Mouse (Mus musculus) urinary bladder, adult 18-20 months (tissue): ENCODE measurements at regions not wholly inside any gene's neighbourhood (a gene's known extent, or its start where the extent isn't known, plus 50 kb on each side); places are given as distances from the start of the nearest gene placed in this dataset.
A peak's percentile ranks its signal among the peaks of the same experiment; 100 is the strongest.

Experiments used
- DNase-seq, 2 experiments: peaks; one replicate each; pipeline ENCODE4 v3.0.0; 2022; ENCODE audit warnings: low spot score in 2 of 2, mixed read lengths in 2 of 2

DNA sequence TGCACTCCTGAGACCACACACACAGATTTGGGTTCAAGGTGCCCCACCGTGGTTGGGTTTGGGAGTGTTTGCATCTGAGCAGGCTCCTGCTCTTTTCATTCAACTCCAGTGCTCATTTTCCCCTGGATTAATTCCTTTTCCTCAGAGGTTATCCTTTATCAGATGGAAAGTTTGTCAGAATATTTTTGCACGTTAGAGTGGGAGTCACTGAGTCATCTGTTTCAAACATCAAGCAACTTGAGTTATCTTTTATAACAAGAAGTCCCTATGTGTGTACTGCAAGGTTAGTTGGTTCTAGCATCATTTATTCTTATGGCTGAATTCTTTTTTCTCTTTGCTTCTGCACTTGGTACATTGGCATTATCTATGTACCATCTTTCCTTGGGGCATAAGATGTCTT is 142.8 kb upstream of the Cxcr4 start:
- DNase-seq, result no peak

DNA sequence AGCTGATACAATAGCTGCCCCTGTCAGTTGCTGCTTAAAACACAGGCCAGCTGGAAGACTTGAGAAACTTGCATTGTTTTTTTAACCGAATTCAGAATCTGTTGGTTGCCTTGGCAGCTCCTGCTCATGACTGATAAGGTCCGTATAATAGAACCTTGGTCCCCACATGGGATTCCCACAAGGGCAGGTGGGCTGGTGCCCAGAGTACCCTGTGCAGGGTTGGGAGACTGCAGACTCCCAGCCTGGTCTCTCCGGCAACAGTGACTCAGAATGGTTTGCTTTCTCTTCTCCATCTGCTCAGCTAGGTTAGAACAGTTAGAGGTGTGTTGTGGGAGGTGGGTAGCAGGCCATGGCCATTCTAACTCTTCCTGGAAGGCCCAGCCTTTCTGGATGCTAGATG is 139.4 kb upstream of the Cxcr4 start:
- no peak for DNase-seq

DNA sequence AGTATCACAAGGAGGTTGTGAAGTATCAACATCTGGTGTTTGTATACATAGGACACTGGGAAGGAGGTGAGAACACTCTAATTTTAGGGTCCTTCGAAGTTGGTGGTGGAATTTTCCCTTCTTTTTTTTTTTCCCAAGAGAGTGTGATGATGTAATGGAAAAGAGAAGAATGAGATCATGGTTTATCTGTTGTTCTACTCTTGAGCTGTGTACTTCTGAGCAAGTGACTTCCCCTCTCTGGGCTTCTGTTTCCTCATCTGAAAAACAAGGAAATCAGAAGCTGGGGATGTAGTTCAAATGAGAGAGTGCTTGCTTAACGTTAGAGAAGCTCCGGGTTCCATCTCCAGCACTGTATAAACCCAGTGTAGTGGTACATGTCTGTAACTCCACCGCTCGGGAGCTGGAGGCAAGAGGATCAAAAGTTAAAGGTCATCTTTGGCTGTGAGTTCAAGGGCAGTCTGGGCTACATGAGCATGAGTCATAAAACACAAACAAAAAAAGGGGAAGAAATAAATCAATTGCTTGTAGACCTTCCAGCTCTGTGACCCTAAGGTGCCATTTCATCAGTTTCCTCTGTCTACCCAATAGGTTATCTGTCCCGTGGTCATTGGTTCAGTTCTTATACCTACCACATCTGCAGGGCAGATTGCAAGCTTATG is 132.5 kb upstream of the Cxcr4 start:
- DNase-seq, result no peak

DNA sequence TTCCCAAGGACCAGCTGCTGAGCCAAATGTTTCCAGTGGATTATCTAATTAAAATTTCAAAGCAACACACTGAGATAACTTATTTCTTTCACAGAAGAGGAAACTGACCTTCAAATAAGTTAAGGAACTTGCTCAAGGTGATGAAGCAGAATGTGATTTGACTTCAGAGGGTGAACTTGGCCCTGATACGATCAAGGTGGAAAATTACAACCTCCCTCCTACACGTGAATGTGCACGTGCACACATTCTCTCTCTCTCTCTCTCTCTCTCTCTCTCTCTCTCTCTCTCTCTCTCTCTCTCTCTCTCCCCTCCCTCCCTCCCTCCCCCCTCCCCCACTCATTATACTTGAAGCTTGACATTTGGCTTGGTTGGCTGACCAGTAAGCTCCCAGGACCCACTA is 131.8 kb upstream of the Cxcr4 start:
- DNase-seq, result no peak

DNA sequence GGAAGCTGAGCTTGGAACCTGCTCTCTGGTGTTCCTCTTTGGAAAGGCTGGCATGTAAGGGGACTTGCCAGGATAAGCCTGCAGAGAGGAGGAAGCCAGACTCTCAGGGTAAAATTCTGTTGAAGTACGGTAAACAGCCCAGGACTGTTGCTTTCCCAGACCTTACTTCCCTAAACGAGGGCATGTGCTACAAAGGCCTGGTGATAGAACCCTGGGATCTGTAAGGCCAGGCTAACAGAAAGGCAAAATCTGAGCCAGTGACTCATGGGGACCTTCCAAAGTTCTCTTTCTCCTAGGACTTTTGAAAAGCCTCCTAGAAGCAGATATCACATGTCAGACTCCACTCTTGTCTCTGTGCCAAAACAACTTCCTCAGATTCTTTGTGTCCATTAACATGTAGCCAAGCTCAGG is 130.0 kb upstream of the Cxcr4 start:
- DNase-seq, result no peak

DNA sequence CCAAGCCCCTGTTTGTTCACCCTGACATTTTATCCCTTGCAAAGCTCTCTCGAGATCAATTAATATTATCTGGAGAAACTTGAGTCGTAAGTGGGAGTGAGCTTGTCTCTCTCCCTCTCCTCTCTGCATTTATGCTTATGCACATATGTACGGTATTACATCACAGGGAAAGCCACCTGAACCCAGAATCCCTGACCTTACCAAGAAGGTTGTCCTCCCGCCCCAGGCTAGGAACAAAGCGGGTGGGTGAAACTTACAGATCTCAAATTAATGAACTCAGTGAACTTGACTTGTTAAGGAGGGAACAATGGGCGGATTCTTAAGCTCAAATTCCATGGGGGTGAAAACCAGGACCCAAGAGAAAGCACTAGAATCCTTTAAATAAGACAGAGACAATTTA is 122.8 kb upstream of the Cxcr4 start:
- DNase-seq, result no peak

DNA sequence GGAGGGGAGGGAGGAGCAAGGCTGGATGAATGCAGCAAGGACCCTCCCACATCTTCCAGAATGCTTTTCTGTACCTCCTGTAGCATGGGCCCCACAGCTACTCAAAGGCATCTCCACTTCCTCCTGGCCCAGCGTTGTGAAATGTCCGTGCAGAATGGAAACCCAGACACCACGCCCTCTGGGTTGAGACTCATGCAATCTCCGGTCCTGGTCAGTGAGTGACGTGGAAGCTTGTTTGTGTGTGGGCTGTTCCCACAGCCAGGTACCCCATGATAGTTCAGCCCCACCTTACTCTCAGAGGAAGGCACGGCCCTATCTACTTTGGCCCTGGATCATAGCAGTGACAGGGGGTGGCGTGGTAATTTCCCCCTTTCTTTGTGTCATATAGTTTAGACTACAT is 120.8 kb upstream of the Cxcr4 start:
- DNase-seq, result peak in 1 of 2 experiments; percentile 2

DNA sequence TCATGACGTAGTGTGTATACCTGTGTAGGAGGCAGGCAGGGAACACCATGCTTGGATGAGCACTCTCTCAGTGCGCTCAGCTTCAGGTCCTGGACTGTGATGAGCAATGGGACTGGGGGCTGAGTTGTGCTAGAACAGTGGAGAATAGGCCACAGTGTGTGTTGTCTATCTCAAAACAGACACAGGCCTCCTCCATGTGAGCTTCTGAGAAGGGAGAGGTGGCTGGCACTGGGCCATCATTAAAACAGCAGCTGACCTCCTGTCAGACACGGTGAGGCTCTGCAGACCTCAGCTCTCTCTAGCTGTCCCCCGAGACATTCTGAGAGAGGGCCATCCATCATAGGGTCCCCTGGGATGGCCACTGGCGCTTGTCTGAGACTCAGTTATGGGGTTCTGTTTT is 119.0 kb upstream of the Cxcr4 start:
- DNase-seq, result no peak

DNA sequence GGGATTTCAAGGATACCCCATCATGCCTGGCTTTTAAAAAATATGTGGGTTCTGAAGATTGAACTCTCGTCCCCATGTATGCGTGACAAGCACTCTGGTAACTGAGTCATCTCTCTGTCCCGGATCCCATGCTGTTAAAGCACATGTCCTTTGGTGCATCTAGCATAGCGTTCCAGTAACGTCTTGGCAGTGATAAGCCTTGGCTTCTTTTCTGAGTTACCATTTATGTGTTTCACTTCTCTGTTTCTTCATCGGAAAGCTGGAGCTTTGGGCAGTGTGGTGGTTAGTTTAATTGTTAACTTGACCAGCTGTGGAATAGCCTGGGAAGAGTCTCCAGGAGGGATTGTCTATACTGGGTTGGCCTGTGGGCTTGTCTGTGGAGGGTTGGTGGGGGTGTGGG is 115.7 kb upstream of the Cxcr4 start:
- no peak for DNase-seq

DNA sequence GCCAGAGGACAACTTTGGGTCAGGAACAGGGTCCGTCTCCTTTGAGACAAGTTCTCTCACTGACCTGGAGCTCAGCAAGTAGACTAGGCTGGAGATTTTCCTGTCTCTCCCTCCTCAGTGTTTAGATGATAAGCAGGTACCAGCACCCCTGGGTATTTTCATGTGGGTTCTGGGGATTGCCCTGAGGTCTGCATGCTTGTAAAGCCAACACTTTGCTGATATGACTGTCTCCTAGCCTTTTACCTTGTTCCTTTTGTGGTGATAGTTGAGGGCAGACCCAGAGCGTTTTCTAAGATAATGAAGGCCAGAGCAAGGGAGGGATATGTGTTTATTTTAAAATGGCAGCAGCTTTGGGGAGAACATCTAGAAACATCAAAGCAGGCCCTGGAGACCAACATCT is 114.1 kb upstream of the Cxcr4 start:
- DNase-seq, result no peak

DNA sequence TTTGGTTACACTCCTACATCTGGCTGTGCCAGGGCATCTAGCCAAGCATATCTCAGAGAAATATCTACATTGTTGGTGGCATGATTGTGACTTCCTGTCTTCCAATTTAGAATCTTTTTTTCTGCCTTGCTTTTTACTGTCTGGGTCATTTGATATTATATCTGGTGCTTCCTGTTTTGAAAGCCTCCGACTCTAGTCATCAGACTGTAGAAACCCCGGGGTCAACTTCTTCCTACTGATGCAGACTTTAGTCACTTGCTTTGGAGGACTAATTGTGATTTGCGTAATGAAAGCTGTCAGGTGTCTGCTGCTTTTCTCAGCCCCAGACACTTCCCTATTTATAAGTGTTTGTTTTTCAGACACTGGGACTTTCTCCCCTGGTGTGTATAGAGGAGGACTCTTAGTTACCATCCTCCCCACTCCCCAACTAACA is 113.0 kb upstream of the Cxcr4 start:
- no peak for DNase-seq

DNA sequence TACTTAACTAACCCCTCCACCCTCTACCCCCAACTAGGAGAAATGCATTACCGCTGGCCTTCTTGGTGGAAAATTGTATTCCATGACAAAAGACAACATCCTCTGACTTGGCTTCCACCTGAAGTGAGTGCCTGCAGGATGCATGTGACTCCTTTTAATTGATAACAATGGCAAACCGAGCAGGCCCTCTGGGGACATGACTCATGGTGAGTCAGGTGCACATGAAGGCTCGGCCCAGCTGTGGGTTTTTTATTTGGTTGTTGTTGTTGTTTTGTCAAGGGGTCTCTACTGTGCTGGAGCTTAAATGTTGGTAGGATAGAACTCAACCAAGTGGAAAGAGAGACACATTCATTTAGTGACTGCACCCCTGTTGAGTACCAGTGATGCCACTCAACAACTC is 109.2 kb upstream of the Cxcr4 start:
- no peak for DNase-seq

DNA sequence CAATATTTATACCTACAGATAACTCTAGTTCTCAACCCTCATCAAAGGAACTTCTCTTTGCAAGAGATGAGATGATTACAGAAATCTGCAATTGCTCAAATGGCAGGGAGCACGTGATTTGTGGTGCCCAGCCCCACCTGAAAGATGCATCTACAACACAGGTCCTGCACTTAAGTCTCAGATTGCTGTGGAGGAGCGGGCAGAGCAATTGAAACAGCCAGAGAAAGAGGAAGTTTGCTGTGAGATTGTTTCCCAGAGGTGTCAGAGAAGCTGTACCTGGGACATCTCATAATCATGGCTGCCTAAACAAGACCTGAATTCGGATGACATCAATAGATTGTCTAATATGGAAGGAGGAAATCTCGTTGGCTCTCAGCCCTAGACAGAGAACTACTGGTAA is 105.9 kb upstream of the Cxcr4 start:
- no peak for DNase-seq

DNA sequence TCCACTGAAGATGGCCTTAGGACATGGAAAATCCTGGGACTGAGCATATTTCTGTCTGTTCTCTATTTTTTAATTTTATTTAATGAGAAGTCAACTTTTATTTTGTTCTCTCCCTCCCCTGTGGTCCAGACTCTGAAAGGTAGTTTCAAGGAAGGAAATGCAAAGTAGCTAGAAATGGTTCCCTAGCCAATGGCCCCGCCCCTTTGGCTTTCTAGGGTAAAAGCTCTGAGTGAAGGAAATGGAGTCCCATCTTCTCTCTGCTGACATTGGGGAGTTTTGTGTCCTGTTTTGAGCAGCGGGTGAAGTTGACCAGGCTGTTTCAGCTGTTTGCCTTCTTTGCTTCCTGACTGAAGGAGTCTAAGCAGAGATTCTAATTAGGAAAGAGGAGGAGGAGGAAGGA is 103.8 kb upstream of the Cxcr4 start:
- no peak for DNase-seq

DNA sequence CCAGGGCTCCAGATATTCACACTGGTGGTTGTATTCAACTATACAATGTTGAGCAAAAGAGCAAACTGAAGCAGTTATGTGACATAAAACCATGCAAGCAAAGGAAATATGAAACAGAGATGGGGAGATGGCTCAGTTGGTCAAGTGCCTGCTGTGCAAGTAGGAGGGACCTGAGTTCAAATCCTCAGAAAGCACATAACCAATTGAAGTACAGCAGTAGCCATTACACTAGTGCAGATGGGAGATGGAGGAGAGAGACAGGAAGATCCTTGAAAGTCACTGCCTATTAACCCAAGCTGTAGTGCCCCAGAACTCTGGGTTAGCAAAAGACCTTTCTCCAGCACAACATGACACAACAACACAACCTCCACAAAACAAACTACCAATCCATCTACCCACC is 100.7 kb upstream of the Cxcr4 start:
- no peak for DNase-seq

DNA sequence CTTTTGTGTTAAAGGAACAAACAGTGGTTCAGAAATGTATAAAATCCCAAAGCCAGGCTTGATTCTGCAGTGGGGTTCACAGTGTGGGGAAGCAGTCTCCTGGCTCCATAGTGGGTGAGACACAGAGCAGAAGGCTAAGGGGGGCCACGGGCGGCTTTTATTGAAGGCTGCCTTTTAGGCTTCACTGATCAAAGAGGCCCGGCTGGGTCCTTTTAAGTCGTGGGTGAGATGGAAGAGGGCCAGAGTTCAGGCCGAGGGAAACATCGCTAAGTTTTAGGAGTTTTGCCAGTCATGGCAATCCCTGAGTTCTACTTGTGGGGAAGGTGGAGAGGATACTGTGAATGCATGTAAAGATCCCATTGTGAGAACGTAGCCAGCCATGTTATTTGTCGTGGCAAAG is 100.2 kb upstream of the Cxcr4 start:
- DNase-seq, result no peak

DNA sequence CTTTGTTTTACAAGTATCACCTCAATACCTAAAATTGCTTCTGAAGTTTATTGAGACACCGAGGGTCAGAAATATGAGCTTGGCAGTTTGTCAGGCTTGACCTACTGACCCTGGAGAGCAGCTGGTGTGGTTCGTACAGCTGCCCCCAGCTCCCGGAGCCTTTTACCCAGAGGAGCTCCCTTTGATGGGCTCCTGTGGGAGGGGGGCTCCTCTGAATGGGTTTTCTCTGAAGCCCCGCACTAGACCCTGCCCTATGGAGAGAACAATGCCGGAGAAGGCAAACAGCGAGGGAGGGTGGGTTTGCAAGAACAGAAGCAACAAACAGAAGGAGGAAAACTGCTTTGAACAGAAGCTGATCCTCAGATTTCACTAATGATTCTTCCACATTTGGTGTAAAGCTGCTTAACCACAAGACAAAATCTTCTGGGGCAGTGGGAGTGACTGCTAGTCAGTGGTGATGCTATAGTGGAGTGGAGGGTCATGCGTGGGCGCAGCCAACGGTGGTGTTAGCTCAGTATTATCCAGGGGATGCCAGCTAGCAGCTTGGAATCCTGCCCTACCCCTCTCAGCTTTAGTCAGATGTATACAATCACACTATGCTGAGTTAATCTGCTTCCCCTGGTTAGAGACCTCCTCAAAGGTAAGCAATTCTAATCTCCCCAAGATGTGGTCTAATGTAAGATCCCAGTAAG is 95.3 kb upstream of the Cxcr4 start:
- DNase-seq, result no peak

DNA sequence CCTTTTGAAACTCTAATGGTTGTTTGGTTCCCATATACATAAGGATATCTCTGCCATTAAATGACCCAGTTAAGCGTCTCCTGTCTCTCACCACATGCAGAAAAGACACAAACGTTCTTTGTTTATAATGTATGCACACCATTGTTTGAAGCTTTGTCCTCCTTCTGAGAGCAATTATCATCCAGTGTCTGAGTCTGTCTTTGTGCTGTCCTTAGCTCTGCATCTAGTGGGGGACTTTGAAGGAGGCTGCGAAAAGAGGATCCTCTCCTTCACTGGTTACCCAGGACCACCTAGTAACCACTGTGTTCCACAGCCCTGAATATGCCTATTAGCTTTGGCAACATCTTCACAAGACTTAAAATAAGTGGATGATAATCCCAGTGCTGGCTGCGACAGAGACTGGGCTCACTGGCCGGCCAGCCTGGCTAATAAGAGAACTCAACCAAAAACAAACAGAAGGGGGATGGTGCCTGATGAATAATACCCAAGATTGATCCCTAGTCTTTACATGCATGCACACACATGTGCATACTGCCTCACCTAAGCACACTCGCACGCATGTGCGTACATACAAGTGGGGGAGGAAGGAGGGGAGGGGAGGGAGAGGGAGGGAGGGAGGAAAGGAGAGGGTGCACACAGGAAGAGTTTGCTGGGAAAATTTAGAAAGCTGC is 93.5 kb upstream of the Cxcr4 start:
- DNase-seq, result no peak

DNA sequence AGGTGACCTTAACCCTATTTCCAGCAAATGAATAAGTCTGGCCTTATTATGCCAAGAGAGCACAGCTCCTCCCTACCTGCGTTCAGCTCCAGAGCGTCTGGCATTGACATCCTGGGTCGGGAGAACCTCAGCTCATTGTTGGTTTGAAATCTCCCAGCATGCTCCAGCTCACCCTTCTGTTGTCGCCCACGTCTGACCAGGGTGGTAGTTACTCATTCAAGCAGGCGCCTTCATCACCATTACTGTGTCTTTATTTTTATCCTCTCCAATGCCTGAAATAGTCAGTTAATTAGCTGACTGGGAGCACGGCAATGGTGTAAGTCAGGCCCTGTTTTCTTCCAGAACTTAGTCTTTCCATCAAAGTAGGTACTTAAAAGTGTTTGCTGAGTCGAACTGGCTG is 90.8 kb upstream of the Cxcr4 start:
- DNase-seq, result no peak

DNA sequence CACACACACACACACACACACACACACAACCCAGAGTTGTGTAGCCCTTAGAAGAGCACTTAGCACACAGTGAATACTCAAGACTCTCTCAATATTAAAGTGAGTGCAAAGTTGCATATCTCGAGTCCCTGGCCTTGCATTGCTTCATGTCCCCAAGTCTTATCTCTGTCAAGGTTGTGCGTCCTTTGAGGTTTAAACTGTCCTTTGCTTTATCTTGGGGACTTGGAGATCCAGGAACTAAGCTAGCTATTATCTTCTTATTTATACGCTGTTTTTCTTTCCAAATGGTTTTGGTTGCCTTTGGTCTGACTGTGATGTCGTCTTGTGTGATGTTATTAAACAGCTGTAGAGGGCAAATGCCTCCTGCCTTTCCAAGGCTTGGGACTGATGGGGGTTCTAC is 89.2 kb upstream of the Cxcr4 start:
- no peak for DNase-seq

DNA sequence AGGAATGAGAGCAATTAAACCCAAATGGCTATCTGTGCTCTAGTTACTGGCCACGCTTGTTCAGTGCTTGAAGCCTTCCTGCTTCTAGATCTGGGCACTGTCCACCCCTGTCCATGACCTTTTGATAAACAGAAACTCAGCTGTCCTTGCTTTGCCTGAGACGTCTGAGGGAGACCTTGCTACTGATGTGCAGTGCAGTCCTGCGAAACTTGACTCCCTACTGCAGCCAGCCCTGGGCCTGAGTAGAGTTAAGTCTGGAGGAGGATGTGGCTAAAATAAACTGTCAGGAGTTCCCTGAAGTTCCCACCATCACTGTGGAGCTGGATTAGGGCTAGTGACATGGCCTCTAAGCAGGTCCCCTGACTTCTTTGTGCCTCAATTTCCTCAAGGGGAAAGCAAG is 88.4 kb upstream of the Cxcr4 start:
- no peak for DNase-seq

DNA sequence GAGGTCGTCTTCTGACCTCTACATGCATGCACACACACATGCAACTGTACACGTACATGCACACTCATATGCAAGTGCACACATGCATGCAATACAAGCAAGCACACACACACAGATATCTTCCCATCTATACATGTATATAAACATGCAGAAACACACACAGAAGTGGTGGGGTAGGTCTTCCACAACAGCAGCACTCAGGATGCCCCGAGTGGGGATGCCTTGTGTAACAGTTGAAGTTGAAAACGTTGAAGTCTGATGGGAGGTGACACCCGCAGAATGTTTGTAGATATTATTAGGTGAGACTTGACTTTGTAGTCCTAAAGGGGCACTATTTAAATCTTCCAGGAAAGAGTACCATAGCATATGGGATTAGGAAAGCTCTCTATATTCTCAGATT is 87.9 kb upstream of the Cxcr4 start:
- no peak for DNase-seq
